Mouse (Mus musculus): ENCODE data around the gene Gm26897. TPM values are rescaled to one million over a fixed set of nuclear protein-coding genes. Genes with fewer than 3 reads are reported as not detected.

The Gm26897 gene
- polyA plus RNA-seq (2017; shearing (Covaris generic)), result not detected

- ATAC-seq, result no peak
These were observed at the start of gene Gm26897 for GRCm38 (mm10) chr5:111733851-111734250. Gm26897 (plus strand) TSS chr5:111733924.

GRCm38 (mm10) chr5:111687370-111687769, 46.4 kb upstream of the Gm26897 start:
- ATAC-seq, result no peak

GRCm38 (mm10) chr5:111688584-111688983, 45.1 kb upstream of the Gm26897 start:
- ATAC-seq, result no peak

- ATAC-seq, result no peak
These were observed 35.7 kb upstream of the Gm26897 start for GRCm38 (mm10) chr5:111697996-111698395.

- ATAC-seq, result no peak
These were observed 33.9 kb upstream of the Gm26897 start for GRCm38 (mm10) chr5:111699711-111700303.

- ATAC-seq, result no peak
These were observed 31.9 kb upstream of the Gm26897 start for GRCm38 (mm10) chr5:111701634-111702329.

- no peak for ATAC-seq
These were observed 30.1 kb upstream of the Gm26897 start for GRCm38 (mm10) chr5:111703586-111703985.

- no peak for ATAC-seq
These were observed 29.4 kb upstream of the Gm26897 start for GRCm38 (mm10) chr5:111704326-111704725.

- ATAC-seq, result no peak
These were observed 24.4 kb upstream of the Gm26897 start for GRCm38 (mm10) chr5:111709195-111709901.

- no peak for ATAC-seq
These were observed 14.7 kb upstream of the Gm26897 start for GRCm38 (mm10) chr5:111719018-111719417.

GRCm38 (mm10) chr5:111720726-111721125, 13.0 kb upstream of the Gm26897 start:
- ATAC-seq, result no peak

GRCm38 (mm10) chr5:111724713-111725112, 9.0 kb upstream of the Gm26897 start:
- ATAC-seq, result no peak

GRCm38 (mm10) chr5:111725195-111725920, 8.4 kb upstream of the Gm26897 start:
- no peak for ATAC-seq

GRCm38 (mm10) chr5:111728411-111728810, 5.3 kb upstream of the Gm26897 start:
- no peak for ATAC-seq

GRCm38 (mm10) chr5:111730560-111731167, 3.1 kb upstream of the Gm26897 start:
- ATAC-seq, result no peak

GRCm38 (mm10) chr5:111732194-111732593, 1.5 kb upstream of the Gm26897 start:
- no peak for ATAC-seq

- no peak for ATAC-seq
These were observed 5.8 kb downstream of the Gm26897 start for GRCm38 (mm10) chr5:111739480-111739879.

GRCm38 (mm10) chr5:111740384-111741275, 6.9 kb downstream of the Gm26897 start:
- no peak for ATAC-seq

GRCm38 (mm10) chr5:111741352-111741751, 7.6 kb downstream of the Gm26897 start:
- no peak for ATAC-seq

GRCm38 (mm10) chr5:111742290-111742898, 8.7 kb downstream of the Gm26897 start:
- ATAC-seq, result no peak

- no peak for ATAC-seq
These were observed 15.9 kb downstream of the Gm26897 start for GRCm38 (mm10) chr5:111749599-111749998.

Data from inflammation-experienced regulatory T-cells, adult 6 months (primary cell).